Mouse (Mus musculus): ENCODE data around the gene Kcna10.

The Kcna10 gene

DNA sequence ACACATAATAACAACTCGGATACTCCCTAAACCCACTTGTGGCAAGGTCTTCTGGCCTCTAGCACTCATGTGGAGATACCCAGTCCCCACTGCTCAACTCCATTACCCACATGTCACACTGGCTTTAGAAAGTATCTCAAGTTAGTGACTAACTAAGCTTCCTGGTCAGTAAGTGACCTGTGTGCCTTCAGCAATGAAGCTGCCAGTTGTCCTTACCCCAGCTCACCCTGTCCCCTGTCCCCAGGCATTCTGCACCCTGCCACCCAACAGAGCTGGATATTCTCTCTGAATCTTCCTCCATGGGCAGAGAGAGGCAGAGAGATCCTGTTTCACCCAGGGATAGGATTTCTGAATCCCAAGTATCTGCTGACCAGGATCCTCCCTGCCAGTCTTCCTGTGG is at the start of gene Kcna10:
Gene Kcna10, plus strand, starts transcription at position 301 of the 400 bp plus-strand sequence.
- in situ Hi-C loops (cut with MboI; ENCODE audit: low sequenced_read_pairs), result no loop called here

DNA sequence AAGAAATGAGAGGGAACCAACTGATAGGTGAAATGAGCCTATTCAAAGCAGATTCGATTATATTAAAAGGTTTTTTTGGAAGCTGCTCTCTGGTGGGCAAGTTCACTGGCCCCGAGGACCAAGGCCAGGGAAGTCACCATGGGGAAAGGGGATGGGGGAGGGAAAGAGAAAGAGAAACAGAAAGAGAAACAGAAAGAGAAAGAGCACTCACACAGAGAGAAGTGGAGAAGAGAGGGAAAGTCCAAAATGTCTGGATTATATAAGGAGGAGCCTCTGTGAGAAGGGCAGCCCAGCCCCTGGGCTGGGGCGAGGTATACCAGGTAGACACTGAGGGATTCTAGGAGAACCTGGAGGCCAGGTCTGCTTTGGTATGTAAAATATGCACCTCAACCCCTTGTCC is 48.4 kb upstream of the Kcna10 start:
- in situ Hi-C loops (cut with MboI; ENCODE audit: low sequenced_read_pairs), result no loop called here

DNA sequence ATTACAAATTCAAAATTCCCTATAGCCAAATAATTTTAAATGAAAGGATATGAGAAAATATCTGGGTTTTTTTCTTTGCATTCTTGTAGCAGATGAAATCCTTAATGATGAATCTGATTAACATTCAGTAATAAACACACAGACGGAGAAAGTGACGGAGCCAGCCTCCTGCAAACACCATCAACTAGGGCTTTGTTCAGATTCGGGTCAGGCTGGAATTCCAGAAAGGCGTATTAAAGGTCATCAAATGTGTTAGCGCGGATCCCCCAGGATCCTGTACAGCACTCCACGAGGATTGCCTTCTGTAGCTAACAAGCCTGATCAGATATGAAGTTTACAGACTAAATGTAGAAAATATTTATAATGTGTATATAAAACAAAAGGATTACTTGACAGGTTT is 35.7 kb upstream of the Kcna10 start:
- in situ Hi-C loops (cut with MboI; ENCODE audit: low sequenced_read_pairs), result no loop called here

- in situ Hi-C loops (cut with MboI; ENCODE audit: low sequenced_read_pairs), result no loop called here
Measured at GRCm38 (mm10) chr3:107149006-107149405, 33.9 kb upstream of the Kcna10 start.

DNA sequence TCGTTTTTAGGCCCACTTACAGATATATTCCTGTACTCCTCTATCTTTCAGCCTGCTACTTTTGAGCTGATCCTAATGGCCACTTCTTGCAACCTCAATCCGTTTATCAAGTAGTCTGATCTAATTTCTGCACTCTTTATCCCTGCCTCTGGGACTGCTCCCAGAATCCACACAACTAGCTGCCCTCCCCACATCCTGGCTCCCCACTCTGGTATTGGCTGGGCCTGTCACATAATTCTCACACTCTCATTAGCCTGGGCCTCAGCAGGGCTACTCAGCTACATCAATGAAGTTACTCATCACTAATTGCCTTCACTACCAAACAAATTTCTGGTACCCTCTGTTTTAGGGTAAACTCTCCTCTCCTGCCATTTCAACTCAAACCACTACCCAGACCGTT is 32.4 kb upstream of the Kcna10 start:
- in situ Hi-C loops (cut with MboI; ENCODE audit: low sequenced_read_pairs), result no loop called here

GRCm38 (mm10) chr3:107150872-107151540 is 31.9 kb upstream of the Kcna10 start:
- in situ Hi-C loops (cut with MboI; ENCODE audit: low sequenced_read_pairs), result no loop called here

DNA sequence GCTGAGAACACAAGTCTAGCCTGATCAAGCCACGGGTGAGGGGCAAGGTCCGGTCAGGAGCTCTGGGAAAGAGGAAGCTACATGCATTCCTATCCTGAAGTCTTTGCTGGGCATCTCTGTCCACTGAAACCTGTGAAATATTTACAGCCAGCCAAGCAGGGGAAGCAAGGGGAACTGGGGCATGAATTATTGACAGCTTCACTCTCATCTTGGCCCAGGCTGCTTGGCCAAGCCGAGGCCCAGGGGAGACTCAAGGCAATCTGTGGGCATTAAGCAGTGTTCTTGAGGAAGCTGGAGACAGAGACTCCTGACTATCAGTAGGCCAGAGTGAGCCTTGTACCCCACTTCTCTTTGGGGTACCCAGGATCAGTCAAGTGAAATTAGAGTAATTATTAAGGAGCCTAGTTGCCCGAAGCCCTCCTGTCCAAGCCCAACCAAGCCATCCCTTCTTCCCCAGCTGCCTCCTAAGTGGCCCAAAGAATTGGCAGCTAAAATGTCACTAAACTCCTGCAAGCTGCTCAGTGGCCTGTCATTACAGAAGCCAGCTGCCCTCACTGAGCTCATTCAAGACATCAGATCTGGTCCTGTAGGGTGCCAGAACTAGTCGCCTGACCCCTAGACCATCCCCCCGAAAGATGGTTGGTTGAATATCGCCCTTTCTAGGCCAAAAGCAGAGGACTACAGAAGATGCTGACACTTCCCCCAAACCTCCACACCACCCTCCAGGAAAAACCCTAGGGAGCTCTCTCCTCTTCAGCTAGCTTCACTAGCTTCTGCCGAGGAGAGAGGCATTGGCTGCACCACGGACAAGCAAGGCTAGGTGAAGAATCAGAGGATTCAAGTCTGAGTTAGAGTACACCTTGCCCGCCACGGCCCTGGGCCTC is 28.8 kb upstream of the Kcna10 start:
- in situ Hi-C loops (cut with MboI; ENCODE audit: low sequenced_read_pairs), result no loop called here

GRCm38 (mm10) chr3:107158856-107159255 is 24.0 kb upstream of the Kcna10 start:
- in situ Hi-C loops (cut with MboI; ENCODE audit: low sequenced_read_pairs), result no loop called here

GRCm38 (mm10) chr3:107159418-107159817 is 23.4 kb upstream of the Kcna10 start:
- in situ Hi-C loops (cut with MboI; ENCODE audit: low sequenced_read_pairs), result no loop called here

DNA sequence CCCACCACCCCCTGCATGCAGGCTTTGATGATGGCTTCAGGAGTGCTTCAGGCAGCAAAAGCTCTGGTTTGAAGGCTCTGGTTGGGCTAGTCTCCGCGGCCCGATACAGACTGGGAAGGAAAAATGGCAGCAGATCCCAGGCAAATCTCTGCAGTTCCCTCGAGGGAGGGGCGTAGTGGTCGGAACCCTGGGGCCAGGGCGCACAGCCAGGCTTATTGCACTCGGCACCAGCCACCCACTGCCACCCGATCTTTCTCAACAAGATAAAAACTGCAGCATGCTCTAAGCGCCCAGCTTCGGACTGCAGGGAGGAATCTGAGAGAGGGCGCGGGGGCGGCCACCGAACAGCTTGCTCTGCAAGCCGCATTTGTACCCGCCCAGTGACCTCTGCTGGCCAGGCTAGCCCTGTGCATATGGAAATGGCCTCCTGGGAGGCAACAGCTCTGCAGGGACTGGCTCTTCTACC is 23.0 kb upstream of the Kcna10 start:
- in situ Hi-C loops (cut with MboI; ENCODE audit: low sequenced_read_pairs), result no loop called here

- in situ Hi-C loops (cut with MboI; ENCODE audit: low sequenced_read_pairs), result no loop called here
Measured at GRCm38 (mm10) chr3:107162741-107163140, 20.1 kb upstream of the Kcna10 start.

DNA sequence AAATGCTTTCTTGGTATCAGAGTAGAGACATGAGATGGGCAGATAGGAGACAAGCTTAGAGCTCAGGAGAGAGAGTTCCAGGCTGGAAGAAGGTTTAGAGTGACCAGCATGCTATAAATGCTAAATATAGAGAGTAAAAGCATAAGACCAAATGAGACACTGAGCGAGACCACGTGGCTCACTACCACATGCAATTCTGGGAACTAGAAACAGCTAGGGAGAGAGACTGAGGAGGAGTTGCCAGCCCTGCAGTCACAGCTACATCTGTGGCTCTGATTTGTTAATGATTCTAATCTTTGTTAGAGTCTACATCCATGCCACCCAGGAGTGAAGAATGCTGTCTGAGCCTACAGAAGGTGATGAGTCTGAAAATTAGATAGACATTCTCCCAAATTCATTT is 13.3 kb upstream of the Kcna10 start:
- in situ Hi-C loops (cut with MboI; ENCODE audit: low sequenced_read_pairs), result no loop called here

DNA sequence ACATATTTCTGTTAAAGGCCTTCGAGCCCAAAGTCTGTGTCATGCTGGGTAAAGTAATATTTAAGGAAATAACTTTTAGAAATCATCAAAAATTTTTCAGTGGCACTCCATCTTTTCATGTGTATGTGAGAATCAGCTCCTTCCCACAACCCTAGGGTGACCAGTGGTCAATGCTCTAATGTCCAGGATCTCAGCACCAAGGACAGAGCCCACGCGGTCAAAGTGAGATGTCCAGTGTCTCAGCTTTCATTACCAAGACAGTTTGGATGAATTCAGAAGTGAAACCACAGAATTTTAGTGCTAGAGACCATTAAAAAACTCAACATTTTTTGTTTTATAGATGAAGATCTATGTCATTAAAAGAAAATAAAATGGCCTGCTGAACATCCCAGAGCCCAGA is 10.9 kb upstream of the Kcna10 start:
- in situ Hi-C loops (cut with MboI; ENCODE audit: low sequenced_read_pairs), result no loop called here

- in situ Hi-C loops (cut with MboI; ENCODE audit: low sequenced_read_pairs), result no loop called here
Measured at GRCm38 (mm10) chr3:107172556-107172955, 10.3 kb upstream of the Kcna10 start.

GRCm38 (mm10) chr3:107175486-107175885 is 7.4 kb upstream of the Kcna10 start:
- in situ Hi-C loops (cut with MboI; ENCODE audit: low sequenced_read_pairs), result no loop called here

DNA sequence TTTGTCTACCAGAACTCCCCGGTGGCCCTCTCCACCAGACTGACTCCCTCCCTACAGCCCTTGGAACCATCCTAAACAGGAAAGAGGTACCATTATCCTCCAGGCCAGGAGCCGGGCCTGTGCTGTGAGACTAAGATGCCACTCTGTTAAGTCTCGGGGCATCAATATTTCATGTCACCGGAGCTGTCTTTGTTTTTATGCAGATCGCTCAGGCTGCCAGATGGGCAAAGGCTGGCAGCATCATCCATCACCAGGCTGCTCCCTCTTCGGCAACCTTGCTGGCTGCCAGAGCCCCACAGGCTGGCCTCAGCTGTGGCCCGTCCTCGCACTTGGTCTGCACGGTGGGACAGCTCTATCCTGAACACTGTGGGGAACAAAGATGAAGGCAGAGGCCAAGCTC is 6.4 kb upstream of the Kcna10 start:
- in situ Hi-C loops (cut with MboI; ENCODE audit: low sequenced_read_pairs), result no loop called here

- in situ Hi-C loops (cut with MboI; ENCODE audit: low sequenced_read_pairs), result no loop called here
Measured at GRCm38 (mm10) chr3:107180860-107181259, 2.0 kb upstream of the Kcna10 start.

DNA sequence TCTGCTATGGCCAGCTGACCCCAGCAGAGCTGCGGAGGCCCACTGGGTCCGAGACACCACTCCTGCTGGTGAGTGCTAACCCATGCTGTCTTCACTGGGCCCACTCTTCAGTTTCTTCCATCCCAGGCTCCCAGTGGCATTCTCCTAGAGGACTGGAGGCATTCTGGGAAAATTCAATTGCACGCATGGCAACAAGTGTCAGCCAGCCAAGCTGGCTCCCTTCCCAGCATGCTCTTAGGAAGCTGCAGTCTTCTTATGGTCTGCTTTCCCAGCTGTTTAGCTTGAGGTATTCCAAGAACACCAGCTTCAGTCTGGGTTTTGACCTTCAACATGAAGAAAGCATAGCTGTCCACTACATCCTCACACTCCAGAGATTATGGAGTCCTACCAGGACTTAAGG is 322 bp downstream of the Kcna10 start:
- in situ Hi-C loops (cut with MboI; ENCODE audit: low sequenced_read_pairs), result no loop called here

- in situ Hi-C loops (cut with MboI; ENCODE audit: low sequenced_read_pairs), result no loop called here
Measured at GRCm38 (mm10) chr3:107185597-107185996, 2.7 kb downstream of the Kcna10 start.

DNA sequence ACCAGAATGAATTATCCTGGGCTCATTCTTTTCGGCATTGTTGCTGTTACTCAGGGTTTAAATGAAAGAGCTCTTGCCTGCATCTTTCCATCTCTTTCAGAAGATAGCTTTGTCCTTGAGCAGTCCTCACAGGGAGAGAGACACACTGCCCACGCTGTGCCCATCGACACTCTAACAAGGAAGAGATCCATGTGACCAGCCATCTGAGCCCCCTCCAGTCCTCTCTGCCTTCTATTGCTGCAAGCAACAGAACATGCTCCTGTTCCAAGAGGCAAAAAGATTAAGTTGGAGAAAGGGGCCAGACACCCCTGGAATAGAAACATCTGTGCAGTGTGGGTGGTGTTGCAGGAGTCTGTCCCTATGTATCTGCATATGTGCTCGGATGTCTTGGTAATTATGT is 4.2 kb downstream of the Kcna10 start:
- in situ Hi-C loops (cut with MboI; ENCODE audit: low sequenced_read_pairs), result no loop called here

DNA sequence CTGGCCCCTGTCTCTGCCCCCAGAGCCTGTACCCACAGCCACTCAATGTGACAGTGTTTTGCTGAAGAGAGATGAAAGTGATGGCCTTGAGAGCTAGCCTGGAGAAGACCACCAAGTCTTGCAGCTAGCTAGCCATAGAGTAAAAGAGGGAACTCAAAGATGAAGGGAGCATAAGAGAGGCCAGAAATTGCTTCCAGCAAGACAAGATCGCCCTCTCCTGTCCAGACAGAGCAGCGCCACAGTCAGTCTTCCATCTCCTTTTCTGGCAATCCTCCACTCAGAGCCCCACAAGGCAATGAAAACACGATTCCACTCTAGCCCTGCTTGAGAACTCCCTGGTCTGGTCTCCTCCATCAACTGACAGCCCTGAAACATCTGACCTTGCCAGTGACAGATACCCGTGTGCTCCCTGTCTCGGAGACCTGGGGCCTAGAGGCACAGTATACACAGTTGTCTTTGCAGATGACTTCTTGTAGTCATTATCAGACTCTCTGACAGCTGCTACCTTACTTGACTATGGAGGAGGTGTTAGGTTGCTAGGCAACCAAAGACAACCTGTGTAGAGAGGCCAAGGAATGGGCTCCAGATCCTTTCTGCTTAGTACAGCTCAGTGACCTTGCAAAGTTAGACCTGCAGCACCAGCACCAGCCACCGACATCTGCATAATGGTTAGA is 5.5 kb downstream of the Kcna10 start:
- in situ Hi-C loops (cut with MboI; ENCODE audit: low sequenced_read_pairs), result no loop called here

Measured in CH12F3 (cell line).